Mouse (Mus musculus): ENCODE results near the gene Brd3os. TPM values are rescaled to one million over a fixed set of nuclear protein-coding genes. Genes with fewer than 3 reads are reported as not detected.
A peak's percentile ranks its signal among the peaks of the same experiment; 100 is the strongest.

Gene Brd3os
- total RNA-seq, 2 experiments from 2014 or later, result 24.5 to 25.4 TPM

GRCm38 (mm10) chr2:27418577-27419070 lies 23.5 kb upstream of the Brd3os start:
- DNase-seq (ENCODE audit: extremely low spot score in 1 of 2, low spot score in 1 of 2), result no peak

GRCm38 (mm10) chr2:27421293-27422068 lies 20.6 kb upstream of the Brd3os start:
- DNase-seq (ENCODE audit: extremely low spot score in 1 of 2, low spot score in 1 of 2), result peak; percentile 40 to 57

DNA sequence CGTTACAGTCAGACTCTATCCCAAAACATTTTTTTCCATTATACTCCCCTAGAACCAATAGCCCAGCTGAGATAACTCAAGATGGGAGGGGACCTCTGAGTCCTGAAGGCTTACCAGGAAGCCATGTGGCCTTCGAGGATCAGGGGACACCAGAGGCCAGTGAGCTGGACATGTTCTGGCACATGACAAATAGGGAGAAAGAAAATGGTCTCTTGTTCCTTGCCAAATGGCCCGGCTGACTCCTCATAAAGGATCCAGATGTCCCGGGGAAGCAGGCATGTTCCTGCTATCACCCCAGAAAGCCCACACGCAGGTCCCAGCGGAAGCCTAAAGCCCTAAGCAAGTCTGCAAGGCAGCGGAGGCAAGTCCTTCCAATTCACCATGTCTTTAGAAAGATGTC lies 18.5 kb upstream of the Brd3os start:
- no peak for DNase-seq (ENCODE audit: extremely low spot score in 1 of 2, low spot score in 1 of 2)

- DNase-seq (ENCODE audit: extremely low spot score in 1 of 2, low spot score in 1 of 2), result no peak
Observed at GRCm38 (mm10) chr2:27425161-27425611, 16.9 kb upstream of the Brd3os start.

DNA sequence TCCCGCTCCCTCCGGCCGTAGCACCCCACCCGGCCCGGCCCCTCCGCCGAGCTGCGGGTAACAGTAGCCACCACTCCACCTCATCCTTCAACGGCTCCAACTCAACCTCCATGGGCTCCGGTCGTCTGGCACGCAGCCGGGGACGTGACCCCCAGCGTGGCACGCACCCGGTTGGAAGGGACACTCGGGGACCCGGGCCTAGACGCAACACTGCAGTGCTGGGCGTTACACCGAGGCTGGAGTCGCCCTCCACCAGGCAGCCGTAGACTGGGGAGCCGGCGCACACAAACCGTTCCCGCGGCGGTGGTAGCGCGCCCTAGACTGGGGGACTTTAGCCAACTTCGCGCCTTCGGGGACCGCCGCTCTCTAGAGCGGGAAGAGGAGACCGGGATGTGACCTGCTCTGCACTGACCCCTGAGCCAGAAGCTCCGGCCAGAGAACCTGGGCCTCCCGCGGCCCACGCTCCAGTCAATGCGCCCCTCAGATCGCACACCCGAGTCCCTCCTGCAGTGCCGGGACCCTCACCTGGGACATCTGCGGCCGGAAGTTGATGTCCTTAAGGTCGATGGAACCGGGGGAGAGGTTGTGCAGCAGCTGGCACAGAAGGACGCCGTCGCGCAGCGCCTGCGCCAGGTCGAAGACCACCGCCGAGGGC lies 16.2 kb upstream of the Brd3os start:
- no peak for DNase-seq (ENCODE audit: extremely low spot score in 1 of 2, low spot score in 1 of 2)

- DNase-seq (ENCODE audit: extremely low spot score in 1 of 2, low spot score in 1 of 2), result no peak
Observed at GRCm38 (mm10) chr2:27426406-27426854, 15.7 kb upstream of the Brd3os start.

- DNase-seq (ENCODE audit: extremely low spot score in 1 of 2, low spot score in 1 of 2), result peak; percentile 56 to 63
Observed at GRCm38 (mm10) chr2:27426855-27427457, 15.2 kb upstream of the Brd3os start, which contains the start of gene Vav2. Gene Vav2, minus strand, starts transcription at chr2:27427033.

DNA sequence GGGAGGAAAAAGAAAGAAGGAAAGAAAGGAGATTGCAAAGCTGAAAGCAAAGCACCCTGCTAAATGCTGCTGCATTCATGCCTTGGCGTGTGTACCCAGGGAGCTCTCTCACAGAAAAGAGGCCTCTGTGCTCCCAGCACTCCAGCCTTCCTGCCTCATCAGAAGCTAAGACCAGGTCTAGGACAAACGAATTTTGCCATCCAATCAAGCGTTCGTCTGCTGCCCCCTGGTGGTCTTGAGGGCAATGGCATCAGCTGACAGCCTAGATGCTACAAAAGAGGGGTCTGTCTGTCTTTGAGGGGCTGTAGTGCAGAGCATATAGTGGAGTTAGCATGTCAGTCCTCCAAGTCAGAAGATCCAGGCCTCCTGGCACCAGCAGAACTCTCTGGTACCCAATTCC lies 14.1 kb upstream of the Brd3os start:
- DNase-seq (ENCODE audit: extremely low spot score in 1 of 2, low spot score in 1 of 2), result peak; percentile 79 to 95

GRCm38 (mm10) chr2:27430621-27431020 lies 11.5 kb upstream of the Brd3os start:
- DNase-seq (ENCODE audit: extremely low spot score in 1 of 2, low spot score in 1 of 2), result peak; percentile 33 to 40

DNA sequence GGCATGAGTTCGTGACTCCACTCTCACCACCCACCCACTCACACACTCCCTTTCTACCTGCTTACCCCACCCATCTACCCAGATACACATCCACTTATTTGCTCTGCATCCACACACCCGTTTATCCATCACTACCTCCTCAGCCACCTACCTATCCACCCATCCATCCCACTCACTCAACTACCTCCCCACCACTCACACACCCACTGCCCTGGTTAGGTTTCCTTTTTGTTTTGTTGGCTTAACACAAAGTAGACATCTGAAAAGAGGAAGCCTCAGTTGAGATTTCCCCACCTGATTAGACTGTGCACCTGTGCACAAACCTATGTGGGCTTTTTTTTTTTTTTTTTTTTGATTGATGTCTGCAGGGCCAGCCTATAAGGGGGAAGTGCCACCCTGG lies 9.5 kb upstream of the Brd3os start:
- no peak for DNase-seq (ENCODE audit: extremely low spot score in 1 of 2, low spot score in 1 of 2)

DNA sequence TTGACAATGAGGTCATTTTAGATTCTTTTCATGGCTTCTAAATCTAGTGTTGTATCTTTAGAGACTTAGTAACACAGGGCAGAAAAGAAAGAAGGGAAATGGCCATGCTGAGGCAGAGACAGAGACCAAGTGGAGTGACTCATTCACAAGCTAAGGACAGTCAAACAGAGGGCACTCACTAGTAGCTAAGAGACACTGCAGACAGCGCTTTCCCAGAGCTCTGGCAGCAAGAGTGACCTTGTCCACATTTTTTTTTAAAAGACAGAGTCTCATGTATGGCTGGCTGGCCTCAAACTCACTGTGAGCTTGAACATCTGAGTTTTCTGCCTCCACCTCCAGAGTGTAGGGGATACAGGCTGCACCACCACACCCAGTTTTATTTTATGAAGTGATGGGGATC lies 4.2 kb upstream of the Brd3os start:
- no peak for DNase-seq (ENCODE audit: extremely low spot score in 1 of 2, low spot score in 1 of 2)

- DNase-seq (ENCODE audit: extremely low spot score in 1 of 2, low spot score in 1 of 2), result no peak
Observed at GRCm38 (mm10) chr2:27438281-27438680, 3.8 kb upstream of the Brd3os start.

DNA sequence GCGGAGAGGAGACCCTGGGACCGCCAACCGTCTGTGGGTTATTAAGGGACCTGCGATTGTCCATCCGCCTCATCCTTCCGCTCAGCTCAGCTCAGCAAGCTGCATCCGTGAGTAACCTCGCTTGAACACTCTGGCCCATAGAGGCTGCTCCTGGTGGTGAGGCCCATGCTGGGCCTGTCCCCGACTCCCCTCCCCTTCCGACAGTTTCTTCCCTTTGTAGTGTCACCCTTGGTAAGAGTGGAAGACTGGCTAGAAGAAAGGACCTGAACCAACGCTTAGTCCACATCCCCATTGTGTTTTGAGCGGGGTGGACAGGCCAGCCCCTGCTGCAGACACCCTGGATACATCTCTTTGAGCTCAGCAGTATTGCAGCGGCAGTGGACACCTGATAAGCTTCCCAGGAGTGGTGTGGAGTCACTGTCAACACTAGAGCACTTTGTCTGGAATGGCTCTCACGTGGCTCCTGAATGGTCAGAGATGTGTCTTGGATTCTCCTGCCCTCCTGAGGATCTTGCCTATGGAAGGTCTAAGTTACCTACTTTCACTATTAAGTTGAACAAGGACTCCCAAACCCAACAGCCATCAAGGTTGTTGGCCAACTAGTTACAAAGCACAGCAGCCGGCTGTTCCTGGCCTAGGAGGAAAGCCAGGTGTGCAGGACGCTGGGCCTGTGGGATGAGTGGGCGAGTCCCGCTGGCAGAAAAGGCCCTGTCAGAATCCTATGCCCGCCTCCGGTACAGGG lies 755 bp downstream of the Brd3os start:
- DNase-seq (ENCODE audit: extremely low spot score in 1 of 2, low spot score in 1 of 2), result no peak

- no peak for DNase-seq (ENCODE audit: extremely low spot score in 1 of 2, low spot score in 1 of 2)
Observed at GRCm38 (mm10) chr2:27443450-27443708, 1.3 kb downstream of the Brd3os start.

- DNase-seq (ENCODE audit: extremely low spot score in 1 of 2, low spot score in 1 of 2), result no peak
Observed at GRCm38 (mm10) chr2:27445910-27446309, 3.8 kb downstream of the Brd3os start.

DNA sequence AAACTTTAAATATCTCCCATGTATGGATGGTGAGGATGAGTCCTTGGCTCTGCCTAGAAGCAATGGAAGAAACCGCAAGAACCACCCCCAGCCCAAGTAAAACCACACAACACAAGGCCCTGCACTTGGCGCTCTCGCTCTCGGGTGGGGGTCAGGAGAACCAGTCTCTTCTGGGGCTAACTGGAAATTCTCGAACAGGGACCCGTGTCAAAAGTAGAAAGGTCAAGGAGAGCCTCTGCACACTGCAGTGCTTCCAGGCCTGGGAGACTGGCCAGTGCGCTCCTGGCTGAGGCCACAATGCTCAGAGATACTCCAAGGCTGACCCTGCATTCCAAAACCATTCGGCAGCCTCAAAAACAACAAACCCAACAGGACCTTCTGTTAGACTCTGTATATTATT lies 4.7 kb downstream of the Brd3os start:
- no peak for DNase-seq (ENCODE audit: extremely low spot score in 1 of 2, low spot score in 1 of 2)

DNA sequence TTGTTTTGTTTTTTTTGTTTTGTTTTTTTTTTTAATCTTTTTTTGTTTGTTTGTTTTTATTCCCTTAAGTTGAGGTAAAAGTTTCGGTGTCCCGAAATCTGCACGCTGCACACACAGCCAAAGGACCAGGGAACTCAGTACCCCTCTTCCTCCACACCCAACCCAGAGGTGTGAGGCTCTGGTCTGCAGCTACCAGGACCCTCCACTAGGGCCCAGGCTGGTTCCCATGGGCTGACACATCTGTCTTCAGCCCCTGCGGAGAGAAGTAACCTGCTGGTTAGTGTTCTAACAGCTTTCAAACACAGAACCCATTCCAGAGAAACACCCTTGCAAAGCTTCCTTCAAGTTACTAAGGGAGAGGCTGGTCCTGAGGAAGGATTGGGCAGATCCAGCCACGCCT lies 5.7 kb downstream of the Brd3os start:
- no peak for DNase-seq (ENCODE audit: extremely low spot score in 1 of 2, low spot score in 1 of 2)

DNA sequence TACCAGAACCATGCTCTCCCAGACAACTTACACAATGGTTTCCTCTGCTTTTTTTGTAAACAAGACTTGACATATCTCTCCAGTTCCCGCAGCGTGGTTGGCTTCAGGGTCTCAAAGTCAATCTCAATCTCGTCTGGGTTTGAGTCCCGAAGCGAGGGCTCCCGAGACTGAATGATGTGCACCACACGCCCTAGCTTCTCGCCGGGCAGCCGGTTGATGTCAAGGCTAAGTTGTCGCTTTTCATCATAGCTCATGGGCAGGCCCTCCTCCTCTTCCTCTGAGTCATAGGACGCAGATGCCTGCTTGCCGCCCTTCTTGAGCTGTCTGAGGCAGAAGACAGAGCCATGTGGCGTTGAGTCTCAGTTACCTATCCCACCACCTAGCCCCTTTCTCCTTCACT lies 8.1 kb downstream of the Brd3os start:
- DNase-seq (ENCODE audit: extremely low spot score in 1 of 2, low spot score in 1 of 2), result no peak

DNA sequence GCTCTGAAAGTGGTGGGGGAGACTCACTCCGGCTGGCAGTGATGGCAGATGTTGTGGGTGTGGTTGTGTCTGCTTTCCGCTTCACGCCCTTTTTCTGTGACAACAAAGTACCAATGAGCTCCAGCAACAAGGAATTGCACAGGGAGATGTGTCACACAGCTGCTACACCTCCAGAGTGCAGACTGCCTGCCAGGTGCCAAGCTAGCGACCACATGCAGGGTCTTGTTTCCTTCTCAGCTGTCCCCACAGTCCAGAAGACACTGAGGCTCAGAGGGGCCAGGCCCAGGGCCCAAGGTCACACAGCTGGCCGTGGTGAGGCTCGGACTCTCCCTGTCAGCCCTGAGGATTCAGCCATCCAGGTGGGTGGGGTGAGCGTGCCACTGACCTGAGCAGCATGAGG lies 17.6 kb downstream of the Brd3os start:
- no peak for DNase-seq (ENCODE audit: extremely low spot score in 1 of 2, low spot score in 1 of 2)

- DNase-seq (ENCODE audit: extremely low spot score in 1 of 2, low spot score in 1 of 2), result no peak
Observed at GRCm38 (mm10) chr2:27460163-27460562, 18.0 kb downstream of the Brd3os start.

- no peak for DNase-seq (ENCODE audit: extremely low spot score in 1 of 2, low spot score in 1 of 2)
Observed at GRCm38 (mm10) chr2:27460651-27461050, 18.5 kb downstream of the Brd3os start.
